Mouse (Mus musculus) neutrophil, adult 83 days (primary cell): ENCODE results near the gene Cep70. TPM values are rescaled to one million over a fixed set of nuclear protein-coding genes. Genes with fewer than 3 reads are reported as not detected.

Experiments used
- total RNA-seq, 2 experiments: library from RNA; stranded (reverse); gene quantifications; one replicate each; pipeline ENCODE4 v1.2.4; 2023

The Cep70 gene
- 10 to 100 TPM in 1 of 2 experiments, 1 to 10 TPM in 1; 9.8 to 12.2 TPM for total RNA-seq

DNA sequence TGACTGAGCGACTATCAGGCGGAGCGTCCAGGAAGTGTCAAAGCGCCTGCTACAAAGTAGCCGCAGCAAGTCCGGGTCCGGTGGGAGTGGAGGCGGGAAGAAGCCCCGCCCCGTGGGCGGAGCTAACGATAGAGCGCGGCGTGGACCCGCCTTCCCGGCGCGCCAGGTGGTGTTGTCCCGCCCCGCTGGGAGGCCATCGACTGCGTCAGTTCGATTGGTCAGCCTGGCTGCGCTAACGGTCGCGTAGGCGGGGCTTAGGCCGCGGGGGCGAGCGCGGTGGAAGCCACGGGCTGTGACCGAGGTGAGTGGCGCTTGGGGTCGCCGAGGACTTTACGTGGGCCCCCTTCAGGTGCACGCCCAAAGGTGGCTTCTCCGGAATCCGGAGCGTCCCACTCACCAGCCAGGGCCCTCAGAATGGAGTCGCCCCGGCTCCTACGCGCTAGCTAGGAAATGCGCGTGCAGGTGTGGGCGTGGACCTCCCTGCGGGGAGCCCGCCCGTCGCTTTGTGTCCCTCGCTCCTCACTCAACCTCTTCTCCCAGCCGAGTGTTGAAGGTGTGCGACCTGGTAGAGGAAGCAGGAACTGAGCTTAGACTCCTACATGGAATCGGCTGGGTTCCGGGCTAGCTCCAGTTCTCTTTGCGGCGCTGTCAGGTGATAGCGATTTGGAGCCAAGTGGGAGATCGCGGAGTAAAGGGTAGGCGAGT, at the start of gene Cep70:
Cep70 (plus strand) TSS at position 178 of the 705 bp plus-strand sequence.

GRCm38 (mm10) chr9:99237139-99237538, 6.0 kb upstream of the Cep70 start, which contains the start of gene Faiml:
Gene Faiml (minus strand): TSS chr9:99237239.

Other genes starting within 250 kb of the Cep70 start
- not detected for gene Gm1123, start 207.7 kb upstream of the Cep70 start, total RNA-seq
- 10 to 100 TPM; 44.2 to 45.4 TPM for gene Pik3cb, start 102.7 kb upstream of the Cep70 start, total RNA-seq
- not detected for gene Faiml, start 6.1 kb upstream of the Cep70 start, total RNA-seq
- not detected for gene Esyt3, start 115.2 kb downstream of the Cep70 start, total RNA-seq
- under 1 TPM; 0.26 to 0.46 TPM for gene Mras, start 194.0 kb downstream of the Cep70 start, total RNA-seq
- not detected for gene Nme9, start 208.1 kb downstream of the Cep70 start, total RNA-seq